Mouse (Mus musculus): Measurements from ENCODE around the gene Ankfy1.
A peak's percentile ranks its signal among the peaks of the same experiment; 100 is the strongest.

GRCm38 (mm10) chr11:72689551-72690510 is at the start of gene Ankfy1:
- TF ChIP-seq CTCF (IDR thresholded peaks at IDR 0.05) (no peak), EP300 (IDR thresholded peaks at IDR 0.05) (peak; percentile 87)
